Mouse (Mus musculus) hindbrain, postnatal 0 days (tissue): ENCODE measurements around the gene Tenm4. TPM values are rescaled to one million over a fixed set of nuclear protein-coding genes. Genes with fewer than 3 reads are reported as not detected.
A peak's percentile ranks its signal among the peaks of the same experiment; 100 is the strongest.

ENCODE experiments used
- ATAC-seq: fragments of 200-750 bp; cut with Nextera tagmentation; 2 replicates; pipeline ENCODE4 v1.8.0; 2017; ENCODE audit warnings: mild to moderate bottlenecking, moderate TSS enrichment, moderate library complexity
- DNase-seq: peaks from one replicate; pipeline ENCODE4 v3.0.0-alpha.2; 2015; ENCODE audit warnings: low spot score
- H3K27ac ChIP-seq: fragments of 300-500 bp; sonication (generic); 2 replicates; pipeline ENCODE4 v1.5.1; 2014; ENCODE audit warnings: mild to moderate bottlenecking
- H3K27me3 ChIP-seq: fragments of 300-500 bp; sonication (generic); 2 replicates; pipeline ENCODE4 v1.6.1; 2014; ENCODE audit warnings: low read length, mixed read lengths; ENCODE audit not compliant: insufficient read depth
- H3K36me3 ChIP-seq: fragments of 300-500 bp; sonication (generic); 2 replicates; pipeline ENCODE4 v1.6.1; 2014; ENCODE audit warnings: low read length, mixed read lengths; ENCODE audit not compliant: insufficient read depth
- H3K4me1 ChIP-seq: fragments of 300-500 bp; sonication (generic); 2 replicates; pipeline ENCODE4 v1.6.1; 2014; ENCODE audit warnings: antibody characterized with exemption, low read length, mixed read lengths; ENCODE audit not compliant: insufficient read depth
- H3K4me2 ChIP-seq: fragments of 300-500 bp; sonication (generic); 2 replicates; pipeline ENCODE4 v1.6.1; 2014; ENCODE audit warnings: low read depth, mild to moderate bottlenecking, low read length, moderate library complexity, mixed read lengths
- H3K4me3 ChIP-seq: fragments of 300-500 bp; sonication (generic); 2 replicates; pipeline ENCODE4 v1.5.1; 2014; ENCODE audit warnings: low read length
- H3K9ac ChIP-seq: fragments of 300-500 bp; sonication (generic); replicated peaks from 2 replicates; pipeline ENCODE4 v1.6.1; 2014; ENCODE audit warnings: mild to moderate bottlenecking, low read length, moderate library complexity, mixed read lengths
- H3K9me3 ChIP-seq: fragments of 300-500 bp; sonication (generic); 2 replicates; pipeline ENCODE4 v1.6.1; 2016; ENCODE audit warnings: low read length, mixed read lengths
- CTCF ChIP-seq: IDR thresholded peaks from 2 replicates; pipeline ENCODE4 v1.5.1; 2016; ENCODE audit warnings: antibody characterized with exemption, control low read depth, low read depth
- WGBS: fragments of 180-500 bp; shearing (Covaris S2); extraction: QIAGEN DNeasy Blood & Tissue Kit; methylation state at CpG from one replicate; pipeline ENCODE4 v1.1.7; 2014; 5-methylcytosine and 5-hydroxymethylcytosine counted together
- polyA plus RNA-seq: library from polyadenylated mRNA; unstranded; fragments of >200 nt; fragmentation: Nextera tagmentation; extraction: Ambion mirVana; gene quantifications from 2 replicates; pipeline ENCODE4 v1.2.1, GENCODE M21; 2015
- total RNA-seq: library from RNA; depleted of rRNA; stranded (reverse); fragments of >200 nt; gene quantifications from 2 replicates; pipeline ENCODE4 v1.2.3, GENCODE M21; 2014

Gene Tenm4
- total and polyA plus RNA-seq, 2 experiments from 2014 or later = 24.1 to 49.7 TPM

DNA sequence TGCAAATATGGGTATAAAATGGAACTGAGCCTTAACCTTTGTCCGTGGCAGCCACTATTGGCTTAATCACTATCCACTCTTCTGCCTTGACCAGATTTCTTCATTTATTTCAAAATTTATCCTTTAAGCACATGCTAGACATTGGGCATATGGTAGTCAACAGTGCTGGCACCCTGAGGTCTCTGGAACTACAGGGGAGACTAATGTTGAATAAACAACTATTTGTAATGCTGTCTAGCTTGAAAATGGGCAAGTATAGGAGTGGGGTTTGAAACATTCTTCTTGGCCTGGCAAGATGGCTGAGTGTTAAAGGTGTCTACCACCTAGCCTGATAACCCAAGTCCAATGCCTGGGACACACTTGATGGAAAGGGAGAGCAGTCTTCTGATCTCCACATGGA, 12.1 kb downstream of the Tenm4 start:
- H3K27me3 ChIP-seq = no peaks in the 10 kb centered on the region
- WGBS = 89% methylated on average over 1 of the region's 1 CpGs
- H3K9ac ChIP-seq = no peak overlapping the region
- no peaks in the 10 kb centered on the region for H3K4me1 ChIP-seq
- no peak for TF ChIP-seq CTCF
- no peak for ATAC-seq
- H3K36me3 ChIP-seq = no peaks in the 10 kb centered on the region
- no peaks in the 10 kb centered on the region for H3K9me3 ChIP-seq
- DNase-seq = no peak
- H3K4me2 ChIP-seq = no peak overlapping the region
- H3K27ac ChIP-seq = no peak overlapping the region
- no peak overlapping the region for H3K4me3 ChIP-seq

DNA sequence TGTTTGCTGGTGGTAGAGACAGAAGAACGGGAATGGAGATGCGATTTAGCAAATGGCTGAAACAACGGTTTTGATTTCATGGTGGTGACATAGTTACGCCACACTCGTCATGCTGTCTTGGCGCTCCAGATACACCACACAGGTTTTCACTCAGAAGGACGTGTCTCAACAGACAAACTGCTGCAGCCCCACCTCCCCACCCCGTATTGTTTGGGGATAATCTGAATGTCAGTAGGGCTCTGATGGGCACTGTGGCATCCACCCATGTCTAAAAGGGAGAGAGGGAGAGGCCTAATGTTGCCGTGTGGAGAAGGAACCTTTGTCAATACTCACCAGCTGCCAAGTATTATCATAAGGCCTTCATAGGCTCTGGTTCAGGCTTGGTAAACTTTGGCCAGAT, 14.4 kb downstream of the Tenm4 start:
- Histone ChIP-seq H3K4me1 (no peaks in the 10 kb centered on the region), H3K36me3 (no peaks in the 10 kb centered on the region), H3K9me3 (no peaks in the 10 kb centered on the region), H3K4me2 (no peak overlapping the region), H3K9ac (no peak overlapping the region), H3K27ac (no peak overlapping the region), H3K4me3 (no peak overlapping the region), H3K27me3 (no peaks in the 10 kb centered on the region)
- ATAC-seq (no peak), DNase-seq (no peak)
- no peak for TF ChIP-seq CTCF
- WGBS = 57% methylated on average over 9 of the region's 9 CpGs

DNA sequence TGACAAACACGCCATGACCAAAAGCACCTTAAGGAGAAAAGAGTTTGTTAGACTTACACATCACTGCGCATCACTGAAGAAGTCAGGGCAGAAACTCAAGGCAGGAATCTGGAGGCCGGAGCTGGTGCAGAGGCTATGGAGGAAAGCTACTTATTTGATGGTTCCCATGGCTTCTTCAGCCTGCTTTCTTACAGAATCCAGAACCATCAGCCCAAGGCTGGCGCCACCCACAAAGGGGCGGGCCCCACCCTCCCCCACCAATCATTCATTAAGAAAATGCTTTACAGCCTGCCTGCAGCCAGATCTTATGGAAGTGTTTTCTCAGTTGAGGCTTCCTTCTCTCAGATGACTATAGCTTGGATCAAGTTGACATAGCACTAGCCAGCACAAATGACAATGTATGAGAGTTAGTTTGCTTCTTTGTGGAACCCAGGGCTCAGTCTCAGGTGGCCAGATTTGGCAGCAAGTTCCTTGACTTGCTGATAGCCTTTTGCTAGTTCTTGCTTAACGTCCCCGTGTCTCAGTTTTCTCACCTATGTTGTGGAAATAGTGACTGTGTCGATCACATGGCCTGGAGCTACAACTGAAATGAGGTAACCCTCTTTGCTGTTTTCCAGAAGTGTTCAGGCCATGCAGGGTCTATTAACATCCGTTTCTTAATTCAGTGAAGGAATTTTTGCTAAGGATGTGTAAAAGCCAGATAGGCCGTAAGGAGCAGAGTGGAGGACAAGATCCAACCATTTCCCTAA, 32.9 kb downstream of the Tenm4 start:
- Histone ChIP-seq H3K36me3 (no peaks in the 10 kb centered on the region), H3K4me1 (no peaks in the 10 kb centered on the region), H3K9me3 (no peaks in the 10 kb centered on the region), H3K4me2 (no peak overlapping the region), H3K9ac (no peak overlapping the region), H3K4me3 (no peak overlapping the region), H3K27ac (no peak overlapping the region), H3K27me3 (no peaks in the 10 kb centered on the region)
- WGBS = 81% methylated on average over 10 of the region's 10 CpGs
- ATAC-seq (no peak), DNase-seq (no peak)
- no peak for TF ChIP-seq CTCF

DNA sequence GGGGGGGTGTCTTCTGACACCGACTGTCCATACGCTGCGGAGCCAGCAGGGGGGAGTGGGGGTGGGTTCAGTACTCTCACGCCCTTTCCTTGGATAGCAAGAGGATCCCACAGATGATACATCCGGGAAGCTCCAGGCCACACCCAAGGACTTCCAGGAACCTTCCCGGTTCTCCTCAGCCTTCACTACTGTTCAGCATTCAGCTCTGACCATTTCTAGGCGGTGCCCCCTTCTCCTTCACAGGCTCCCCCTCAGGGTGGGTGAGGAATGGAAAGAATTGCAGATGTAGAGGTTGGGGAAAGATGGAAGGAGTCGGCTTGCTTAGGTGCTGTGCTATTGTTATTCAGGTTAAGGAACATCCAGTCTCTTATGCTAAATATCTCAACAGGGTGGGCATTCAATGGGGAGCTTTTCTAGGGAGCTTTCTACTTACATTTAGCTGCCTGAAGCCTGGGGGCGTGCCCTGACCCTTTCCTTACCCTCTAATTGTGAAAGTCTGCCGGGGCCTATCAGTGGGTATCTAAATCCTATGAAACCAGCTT, 33.8 kb downstream of the Tenm4 start:
- H3K27ac ChIP-seq = no peak overlapping the region
- DNase-seq (no peak), ATAC-seq (no peak)
- no peak overlapping the region for H3K9ac ChIP-seq
- H3K4me1 ChIP-seq = no peaks in the 10 kb centered on the region
- no peak overlapping the region for H3K4me3 ChIP-seq
- H3K4me2 ChIP-seq = no peak overlapping the region
- H3K27me3 ChIP-seq = no peaks in the 10 kb centered on the region
- WGBS = 27% methylated on average over 10 of the region's 10 CpGs
- no peaks in the 10 kb centered on the region for H3K36me3 ChIP-seq
- no peak for TF ChIP-seq CTCF
- no peaks in the 10 kb centered on the region for H3K9me3 ChIP-seq

DNA sequence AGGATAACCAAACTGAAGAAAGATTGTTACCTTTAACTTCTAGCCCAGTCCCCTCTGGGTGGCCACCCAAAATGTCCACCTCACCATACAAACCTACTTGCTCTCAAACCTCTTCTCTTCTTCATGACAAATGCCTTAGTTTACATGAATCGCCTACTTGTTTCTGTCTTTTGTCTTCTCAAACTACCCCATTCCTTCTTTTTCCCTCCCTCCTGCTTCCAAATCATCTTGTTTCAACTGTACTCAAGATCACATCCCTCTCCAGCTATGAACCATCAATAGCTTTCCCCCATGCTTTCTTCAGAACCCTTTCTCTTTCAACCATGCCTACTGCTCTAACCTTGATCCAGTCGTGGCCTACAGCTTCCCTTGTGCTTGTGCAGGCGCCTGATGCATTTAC, 36.0 kb downstream of the Tenm4 start:
- no peak for TF ChIP-seq CTCF
- H3K4me2 ChIP-seq = no peak overlapping the region
- no peak overlapping the region for H3K4me3 ChIP-seq
- no peaks in the 10 kb centered on the region for H3K9me3 ChIP-seq
- WGBS = 82% methylated on average over 3 of the region's 3 CpGs
- H3K36me3 ChIP-seq = no peaks in the 10 kb centered on the region
- H3K9ac ChIP-seq = no peak overlapping the region
- ATAC-seq = no peak
- H3K27ac ChIP-seq = no peak overlapping the region
- no peaks in the 10 kb centered on the region for H3K27me3 ChIP-seq
- no peak for DNase-seq
- peaks cover 2% of the 10 kb centered on the region; the same call in 1 of the 2 replicates for H3K4me1 ChIP-seq

- Histone ChIP-seq H3K4me2 (peak overlapping the region; percentile 74), H3K4me1 (peaks cover 6% of the 10 kb centered on the region; the same call in 1 of the 2 replicates), H3K9me3 (no peaks in the 10 kb centered on the region), H3K27me3 (no peaks in the 10 kb centered on the region), H3K9ac (peak overlapping the region; percentile 76), H3K4me3 (peak overlapping the region; percentile 64), H3K27ac (peak overlapping the region; percentile 86), H3K36me3 (no peaks in the 10 kb centered on the region)
- WGBS = under 1% methylated on average over 63 of the region's 75 CpGs
- DNase-seq (peak; percentile 76), ATAC-seq (peak; percentile 62)
- TF ChIP-seq CTCF = peak; percentile 55
These were observed 38.9 kb downstream of the Tenm4 start for GRCm38 (mm10) chr7:96209783-96210524.
